In genomic region chr5:113751521-113752157, GRCm38 (mm10) we compare ENCODE assay signal across 30 mouse cellular contexts. TPM values are rescaled to one million over a fixed set of nuclear protein-coding genes. Genes with fewer than 3 reads are reported as not detected.
DNase-seq lines count a peak whose midpoint lies in the region; ATAC-seq lines count a peak whose summit lies in the region.
"Had no signal": no experiment of that assay in that cellular context is flagged by ENCODE, and none has a peak within 500 bp of the region (broad histone marks: within the 10 kb centered on the region; RNA-seq: fewer than 3 reads in every experiment).

No protein-coding gene starts in this region.

- no peak overlapping the region for H3K9ac ChIP-seq in kidney, embryonic 14.5 days (ENCODE audit: low read depth, low read length)
- no peak overlapping the region for H3K9ac ChIP-seq in kidney, embryonic 16.5 days (replicated peaks; ENCODE audit: low read length)
- H3K9ac ChIP-seq in liver, embryonic 12.5 days: no peak overlapping the region
- H3K9ac ChIP-seq: embryonic facial prominence, embryonic 12.5 days; embryonic facial prominence, embryonic 15.5 days; forebrain, postnatal 0 days; hindbrain, embryonic 12.5 days; hindbrain, embryonic 15.5 days had no signal

- WGBS in kidney, embryonic 14.5 days: 54% methylated on average over 9 of the region's 9 CpGs
- WGBS in kidney, embryonic 16.5 days: 49% methylated on average over 9 of the region's 9 CpGs
- WGBS in liver, embryonic 12.5 days (ENCODE audit: insufficient replicate concordance): 85% methylated on average over 9 of the region's 9 CpGs

- no peak overlapping the region for H3K27ac ChIP-seq in kidney, embryonic 14.5 days (ENCODE audit: low read depth, low read length)
- H3K27ac ChIP-seq in kidney, embryonic 16.5 days (ENCODE audit: low read length): no peak overlapping the region
- no peak overlapping the region for H3K27ac ChIP-seq in liver, embryonic 12.5 days
- H3K27ac ChIP-seq: embryonic facial prominence, embryonic 12.5 days; embryonic facial prominence, embryonic 15.5 days; gastrocnemius, adult 2 months; hindbrain, embryonic 12.5 days; hindbrain, embryonic 15.5 days had no signal

- ATAC-seq in cerebellum, adult (ENCODE audit: insufficient number of reproducible peaks, low FRiP score, low TSS enrichment): peak; percentile 52; the same call in 1 of the 2 replicates
- peak; percentile 56 for ATAC-seq in kidney, embryonic 14.5 days (ENCODE audit: low FRiP score, low TSS enrichment)
- ATAC-seq in kidney, embryonic 16.5 days (ENCODE audit: low FRiP score, low TSS enrichment): no peak
- ATAC-seq in liver, embryonic 12.5 days: no peak
- ATAC-seq: forebrain, embryonic 14.5 days; forebrain, postnatal 0 days; intestine, postnatal 0 days had no signal

- no peak overlapping the region for H3K4me3 ChIP-seq in kidney, embryonic 14.5 days (ENCODE audit: low read length)
- H3K4me3 ChIP-seq in kidney, embryonic 16.5 days (ENCODE audit: low read length): no peak overlapping the region
- H3K4me3 ChIP-seq in liver, embryonic 12.5 days: no peak overlapping the region
- H3K4me3 ChIP-seq: embryonic facial prominence, embryonic 12.5 days; embryonic facial prominence, embryonic 15.5 days; gastrocnemius, adult 2 months; hindbrain, embryonic 12.5 days; hindbrain, embryonic 15.5 days had no signal

- peaks cover 98% of the 10 kb centered on the region for H3K36me3 ChIP-seq in kidney, embryonic 14.5 days (ENCODE audit: control insufficient read depth, insufficient read depth, low read length)
- peaks cover 92% of the 10 kb centered on the region for H3K36me3 ChIP-seq in kidney, embryonic 16.5 days (ENCODE audit: insufficient read depth, low read length)
- H3K36me3 ChIP-seq in liver, embryonic 12.5 days: peaks cover 100% of the 10 kb centered on the region

- no peaks in the 10 kb centered on the region for H3K9me3 ChIP-seq in kidney, embryonic 14.5 days (ENCODE audit: control insufficient read depth, low read length)
- H3K9me3 ChIP-seq in kidney, embryonic 16.5 days (ENCODE audit: low read length): no peaks in the 10 kb centered on the region
- H3K9me3 ChIP-seq in liver, embryonic 12.5 days (replicated peaks): no peaks in the 10 kb centered on the region
- H3K9me3 ChIP-seq: embryonic facial prominence, embryonic 12.5 days; embryonic facial prominence, embryonic 15.5 days; G1E; hindbrain, embryonic 12.5 days; hindbrain, embryonic 15.5 days had no signal

- H3K4me2 ChIP-seq in kidney, embryonic 14.5 days (replicated peaks; ENCODE audit: low read depth, low read length): no peak overlapping the region
- no peak overlapping the region for H3K4me2 ChIP-seq in kidney, embryonic 16.5 days (replicated peaks; ENCODE audit: low read depth, low read length)
- no peak overlapping the region for H3K4me2 ChIP-seq in liver, embryonic 12.5 days
- H3K4me2 ChIP-seq: embryonic facial prominence, embryonic 12.5 days; embryonic facial prominence, embryonic 15.5 days; heart, embryonic 11.5 days; hindbrain, embryonic 12.5 days; hindbrain, embryonic 15.5 days had no signal

- H3K27me3 ChIP-seq in kidney, embryonic 14.5 days (ENCODE audit: control insufficient read depth, insufficient read depth, low read length): no peaks in the 10 kb centered on the region
- H3K27me3 ChIP-seq in kidney, embryonic 16.5 days (ENCODE audit: insufficient read depth, low read length): no peaks in the 10 kb centered on the region
- no peaks in the 10 kb centered on the region for H3K27me3 ChIP-seq in liver, embryonic 12.5 days (replicated peaks)
- H3K27me3 ChIP-seq: CH12.LX; embryonic facial prominence, embryonic 12.5 days; embryonic facial prominence, embryonic 15.5 days; hindbrain, embryonic 12.5 days; hindbrain, embryonic 15.5 days had no signal

- no peak for DNase-seq in cerebellum, adult 11-12 months
- DNase-seq in cerebellum, adult 9-10 months: peak; percentile 57
- DNase-seq in cerebellum, adult 8-10 months: no peak
- peak; percentile 69 for DNase-seq in MN1 (ENCODE audit: low spot score)
- DNase-seq: adrenal gland, adult 2 months; adrenal gland, postnatal 36 days; B cell, adult 2 months; forebrain, postnatal 0 days; gastrocnemius, adult 2 months; gastrocnemius, postnatal 14 days; heart, adult 11 months; kidney, adult 8-10 months had no signal

- H3K4me1 ChIP-seq in kidney, embryonic 14.5 days (ENCODE audit: control insufficient read depth, insufficient read depth, low read length): no peaks in the 10 kb centered on the region
- no peaks in the 10 kb centered on the region for H3K4me1 ChIP-seq in kidney, embryonic 16.5 days (ENCODE audit: insufficient read depth, low read length)
- no peaks in the 10 kb centered on the region for H3K4me1 ChIP-seq in liver, embryonic 12.5 days
- H3K4me1 ChIP-seq: embryonic facial prominence, embryonic 12.5 days; embryonic facial prominence, embryonic 15.5 days; hindbrain, embryonic 12.5 days; hindbrain, embryonic 15.5 days had no signal

RNA-seq across cellular contexts. Expression of gene Ficd, which starts 16.0 kb away (rescaled TPM):
- polyA plus RNA-seq in kidney, embryonic 14.5 days (2014; fragmentation: Nextera tagmentation; extraction: Ambion mirVana): 2.2 and 4.3 TPM in 2 replicates
- 6.1 and 7.0 TPM in 2 replicates for polyA plus RNA-seq in kidney, embryonic 16.5 days (2015; fragmentation: Nextera tagmentation; extraction: Ambion mirVana)
- polyA plus RNA-seq in liver, embryonic 12.5 days (2016; fragmentation: Nextera tagmentation; extraction: Ambion mirVana): 2.9 and 3.3 TPM in 2 replicates

RNA-seq across cellular contexts. Expression of gene Sart3, which starts 20.7 kb away (rescaled TPM):
- 30.0 and 53.0 TPM in 2 replicates for polyA plus RNA-seq in kidney, embryonic 14.5 days (2014; fragmentation: Nextera tagmentation; extraction: Ambion mirVana)
- 54.8 and 62.4 TPM in 2 replicates for polyA plus RNA-seq in kidney, embryonic 16.5 days (2015; fragmentation: Nextera tagmentation; extraction: Ambion mirVana)
- polyA plus RNA-seq in liver, embryonic 12.5 days (2016; fragmentation: Nextera tagmentation; extraction: Ambion mirVana): 39.9 and 40.4 TPM in 2 replicates

RNA-seq across cellular contexts. Expression of gene Iscu, which starts 20.9 kb away (rescaled TPM):
- 106 and 129 TPM in 2 replicates for polyA plus RNA-seq in kidney, embryonic 14.5 days (2014; fragmentation: Nextera tagmentation; extraction: Ambion mirVana)
- polyA plus RNA-seq in kidney, embryonic 16.5 days (2015; fragmentation: Nextera tagmentation; extraction: Ambion mirVana): 107 and 110 TPM in 2 replicates
- 109 and 112 TPM in 2 replicates for polyA plus RNA-seq in liver, embryonic 12.5 days (2016; fragmentation: Nextera tagmentation; extraction: Ambion mirVana)

RNA-seq across cellular contexts. Expression of gene 1700069L16Rik, which starts 27.1 kb away (rescaled TPM):
- polyA plus RNA-seq in kidney, embryonic 14.5 days (2014; fragmentation: Nextera tagmentation; extraction: Ambion mirVana): not detected in 2 replicates
- not detected in 2 replicates for polyA plus RNA-seq in kidney, embryonic 16.5 days (2015; fragmentation: Nextera tagmentation; extraction: Ambion mirVana)
- not detected in 2 replicates for polyA plus RNA-seq in liver, embryonic 12.5 days (2016; fragmentation: Nextera tagmentation; extraction: Ambion mirVana)
- polyA plus RNA-seq: adrenal gland, adult 2 months; embryonic facial prominence, embryonic 12.5 days; embryonic facial prominence, embryonic 15.5 days; forebrain, embryonic 11.5 days; forebrain, embryonic 14.5 days; forebrain, postnatal 0 days; frontal cortex, adult 2 months; G1E; heart, embryonic 11.5 days; heart, embryonic 14.5 days; heart, postnatal 0 days; hindbrain, embryonic 12.5 days; hindbrain, embryonic 15.5 days; intestine, embryonic 14.5 days; intestine, postnatal 0 days had no signal

RNA-seq across cellular contexts. Expression of gene Tmem119, which starts 48.7 kb away (rescaled TPM):
- 17.6 and 24.8 TPM in 2 replicates for polyA plus RNA-seq in kidney, embryonic 14.5 days (2014; fragmentation: Nextera tagmentation; extraction: Ambion mirVana)
- 46.1 and 51.7 TPM in 2 replicates for polyA plus RNA-seq in kidney, embryonic 16.5 days (2015; fragmentation: Nextera tagmentation; extraction: Ambion mirVana)
- polyA plus RNA-seq in liver, embryonic 12.5 days (2016; fragmentation: Nextera tagmentation; extraction: Ambion mirVana): 7.2 and 9.8 TPM in 2 replicates

Comparison
In these comparisons a context has a peak if more than half of its experiments do, and no peak if none do; other contexts are left out.
1. ATAC-seq: peak in cerebellum, adult (single experiment) and kidney, embryonic 14.5 days (single experiment); none in kidney, embryonic 16.5 days (single experiment) and liver, embryonic 12.5 days (single experiment).
2. DNase-seq: peak in cerebellum, adult 9-10 months (single experiment) and MN1 (single experiment); none in cerebellum, adult 11-12 months (single experiment) and cerebellum, adult 8-10 months (single experiment).